Mouse (Mus musculus) spleen, adult 10 weeks (tissue): Measurements from ENCODE around the gene Mpl. TPM values are rescaled to one million over a fixed set of nuclear protein-coding genes. Genes with fewer than 3 reads are reported as not detected.

ENCODE experiments used
- polyA plus RNA-seq: library from polyadenylated mRNA; stranded (reverse); fragments of 350-450 nt; fragmentation: Illumina TruSeq; extraction: RNeasy Lipid Tissue Mini Kit (QIAGEN cat#74804); gene quantifications from one replicate; pipeline ENCODE4 v1.2.3, GENCODE M21; 2015; ENCODE audit warnings: low replicate concordance; ENCODE audit not compliant: insufficient read depth

Gene Mpl
- polyA plus RNA-seq, result 1.3 TPM

DNA sequence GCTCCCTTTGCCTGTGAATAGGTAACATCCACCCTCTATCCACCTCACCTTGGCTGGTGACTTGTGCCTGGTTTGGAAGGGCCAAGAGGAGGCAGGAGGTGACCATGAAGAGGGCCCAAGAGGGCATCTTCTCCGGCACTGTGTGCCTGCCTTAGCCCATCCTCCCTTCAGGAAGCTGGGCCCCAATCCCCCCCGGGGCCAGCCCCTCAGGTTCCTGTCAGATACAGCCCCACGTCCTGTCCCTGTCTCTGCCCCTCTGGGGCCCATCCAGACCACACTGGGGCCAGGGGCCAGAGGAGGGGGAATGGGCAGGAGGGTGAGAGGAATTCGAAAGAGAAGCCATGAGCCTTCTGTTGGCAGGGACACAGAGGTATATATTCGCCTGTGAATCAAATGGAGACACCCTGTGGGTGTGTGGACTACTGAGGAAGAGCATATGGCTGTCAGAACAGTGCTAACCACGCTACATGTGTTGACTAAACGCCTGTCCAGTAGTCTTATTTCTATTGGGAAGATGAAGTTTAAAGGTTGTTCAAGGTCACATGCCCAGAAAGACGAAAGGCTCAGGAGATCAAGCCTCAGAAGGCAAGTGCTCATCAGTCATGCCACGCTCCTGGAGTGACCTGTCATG lies at the start of gene Mpl:
Mpl (minus strand) TSS at position 169 of the 631 bp plus-strand sequence.

DNA sequence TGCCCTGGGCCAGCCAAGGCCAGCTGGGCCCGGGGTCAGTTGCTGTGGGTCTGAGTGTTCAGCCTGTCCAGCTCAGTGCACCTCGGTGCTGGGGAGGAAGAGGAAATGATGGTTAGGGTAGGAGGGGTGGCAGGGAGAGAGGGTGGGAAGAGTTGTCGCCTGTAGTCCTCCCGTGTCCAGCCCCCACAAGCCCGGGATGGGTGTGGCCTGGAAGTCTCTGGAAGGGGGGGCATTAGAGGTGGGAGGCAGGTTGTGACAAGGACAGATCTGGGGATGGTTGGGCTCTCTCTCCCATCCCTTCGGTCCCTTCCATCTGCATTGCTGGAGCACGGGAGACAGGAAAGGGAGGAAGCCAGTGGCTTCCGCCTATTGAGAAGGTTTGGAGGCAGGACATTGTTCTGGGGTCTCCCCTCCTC lies 32.4 kb upstream of the Mpl start, which contains the start of gene Tie1:
Tie1 (minus strand) TSS at position 345 of the 416 bp plus-strand sequence.

DNA sequence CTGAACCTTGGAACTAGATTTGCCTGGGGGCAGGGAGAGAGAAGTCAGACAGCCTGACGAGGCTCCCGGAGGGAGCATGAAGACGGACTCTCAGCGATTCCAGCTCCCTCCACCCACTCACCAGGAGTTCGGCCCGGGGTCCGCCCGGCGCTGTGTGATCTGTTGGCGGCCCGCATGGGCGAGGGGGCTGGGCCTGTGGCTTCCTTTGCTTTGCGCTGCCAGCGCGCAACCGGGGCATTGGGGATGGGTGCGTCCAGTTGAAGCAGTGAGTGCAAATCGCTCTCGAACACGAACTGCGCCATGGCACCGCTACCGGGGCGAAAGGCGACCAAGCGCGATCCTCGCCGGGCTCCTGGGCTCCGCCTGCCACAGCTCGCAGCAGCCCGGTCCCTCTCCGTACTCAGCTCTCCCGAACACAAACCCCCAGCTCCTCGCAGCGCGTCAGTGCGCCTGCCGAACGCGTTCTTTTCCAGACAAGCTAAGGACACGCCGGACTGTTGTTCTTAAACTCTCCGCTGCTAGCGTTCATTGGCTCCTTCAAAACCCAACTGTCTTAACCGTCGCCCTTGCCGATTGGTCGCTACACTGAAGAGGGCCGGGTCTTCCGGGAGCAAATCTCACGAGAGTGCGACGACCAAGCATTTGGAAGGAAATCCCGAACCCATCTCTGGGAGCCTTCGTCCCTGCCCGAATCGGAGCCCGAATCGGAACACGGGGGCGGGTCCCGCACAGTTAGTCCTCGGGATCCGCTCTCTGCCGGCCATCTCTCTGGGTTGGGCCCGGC lies 20.3 kb downstream of the Mpl start, which contains the start of gene Cdc20:
Cdc20 (minus strand) TSS at position 533 of the 784 bp plus-strand sequence.

DNA sequence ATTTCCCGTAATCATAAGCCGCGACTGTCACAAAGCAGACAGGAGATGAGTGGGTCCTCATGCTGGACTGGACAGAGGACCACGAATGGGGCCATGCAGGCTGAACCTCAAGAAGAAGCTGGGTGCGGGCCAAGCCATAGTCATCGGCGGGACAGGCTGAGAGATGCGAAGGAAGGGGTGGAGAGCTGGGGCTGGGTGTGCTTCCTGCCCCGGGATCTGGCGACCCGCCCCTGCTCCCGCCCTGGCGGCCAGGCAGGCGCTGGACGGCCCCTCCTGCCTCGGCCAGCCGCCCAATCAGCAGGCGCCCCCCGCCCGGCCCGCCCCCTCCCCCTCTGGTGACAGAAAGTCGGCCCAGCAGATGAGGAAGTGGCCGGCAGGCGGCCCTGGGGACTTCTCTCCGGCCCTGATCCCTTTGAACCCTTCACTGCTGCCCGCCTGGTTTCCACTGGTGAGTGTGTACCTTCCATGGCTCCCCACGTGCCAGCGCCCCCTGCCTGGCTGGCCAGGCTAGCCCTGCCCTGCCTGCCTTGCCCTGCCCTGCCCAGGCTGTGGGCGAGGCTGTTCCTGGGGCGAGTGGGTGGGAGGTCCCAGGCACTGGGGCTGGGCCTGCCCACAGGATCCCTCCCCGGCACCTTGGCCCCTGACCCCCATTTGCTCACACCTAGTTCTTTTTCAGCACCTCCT lies 29.4 kb downstream of the Mpl start, which contains the start of gene Elovl1:
Elovl1 (plus strand) TSS at position 326 of the 684 bp plus-strand sequence.

DNA sequence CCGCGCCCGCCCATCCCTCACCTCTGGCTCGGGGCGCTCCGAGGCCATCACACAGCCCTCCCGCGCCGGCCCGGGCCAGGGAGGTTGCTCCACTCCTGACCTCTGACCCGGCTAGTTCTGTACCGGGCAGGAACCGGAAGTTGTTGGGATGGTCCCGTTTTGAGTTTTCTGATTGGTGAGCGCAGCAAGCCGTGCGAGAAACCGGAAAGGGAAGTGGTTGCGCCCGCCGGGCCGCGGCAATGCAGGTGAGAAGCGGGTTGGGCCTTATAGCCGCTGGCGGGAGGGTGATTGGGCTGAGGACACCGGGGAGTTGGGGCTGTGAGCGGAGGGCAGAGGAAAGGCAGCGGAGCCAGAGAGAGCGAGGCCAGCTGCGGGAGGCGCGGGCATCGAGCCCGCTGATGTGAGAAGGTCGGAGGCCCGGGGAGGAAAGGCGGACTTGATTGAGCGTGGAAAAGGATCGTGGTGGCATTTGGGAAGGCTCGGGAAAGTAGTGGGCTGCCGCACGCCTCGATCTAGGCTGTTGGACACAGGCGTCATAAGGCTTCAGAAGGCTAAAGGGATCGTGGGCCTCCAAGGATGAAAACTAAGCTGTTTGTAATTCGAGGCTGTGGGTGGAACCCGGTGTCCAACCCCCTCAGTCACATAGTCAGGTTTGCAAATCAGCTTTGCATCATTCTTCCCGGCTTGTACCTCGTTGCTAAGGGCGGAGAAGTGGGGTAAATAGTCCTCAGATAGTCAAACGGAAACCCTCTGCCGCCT lies 48.0 kb downstream of the Mpl start, which contains the start of the genes Szt2 and Med8:
Szt2 (minus strand) TSS at position 132 of the 759 bp plus-strand sequence.
Med8 (plus strand) TSS at position 196 of the 759 bp plus-strand sequence.

Other genes starting within 250 kb of the Mpl start
- gene Ptprf, start 166.1 kb downstream of the Mpl start, polyA plus RNA-seq, result 1.7 TPM
- 22.7 TPM for gene Szt2, start 48.2 kb downstream of the Mpl start, polyA plus RNA-seq
- gene Med8, start 48.2 kb downstream of the Mpl start, polyA plus RNA-seq, result 85.4 TPM
- gene Elovl1, start 29.4 kb downstream of the Mpl start, polyA plus RNA-seq, result 86.9 TPM
- gene Cdc20, start 20.2 kb downstream of the Mpl start, polyA plus RNA-seq, result 8.3 TPM
- gene Tie1, start 32.5 kb upstream of the Mpl start, polyA plus RNA-seq, result 7.6 TPM
- gene 2610528J11Rik, start 69.5 kb upstream of the Mpl start, polyA plus RNA-seq, result not detected
- gene Tmem125, start 86.5 kb upstream of the Mpl start, polyA plus RNA-seq, result not detected
- not detected for gene Cfap57, start 163.3 kb upstream of the Mpl start, polyA plus RNA-seq
- 91.8 TPM for gene Ebna1bp2, start 163.3 kb upstream of the Mpl start, polyA plus RNA-seq
- gene Olfr62, start 201.4 kb upstream of the Mpl start, polyA plus RNA-seq, result not detected
- gene Olfr1342, start 235.2 kb upstream of the Mpl start, polyA plus RNA-seq, result not detected
- gene Olfr1341, start 246.0 kb upstream of the Mpl start, polyA plus RNA-seq, result not detected